Mouse (Mus musculus) limb, embryonic 11.5 days (tissue): ENCODE results near the gene Tsks. TPM values are rescaled to one million over a fixed set of nuclear protein-coding genes. Genes with fewer than 3 reads are reported as not detected.

Experiments used
- ATAC-seq: fragments of 200-750 bp; cut with Nextera tagmentation; 2 replicates; pipeline ENCODE4 v1.8.0; 2017; ENCODE audit warnings: low read depth; ENCODE audit not compliant: insufficient number of reproducible peaks, low FRiP score, low TSS enrichment
- DNase-seq: peaks from one replicate; pipeline ENCODE4 v3.0.0-alpha.2; 2015; ENCODE audit warnings: low spot score
- H3K27ac ChIP-seq: fragments of 300-500 bp; sonication (generic); replicated peaks from 2 replicates; pipeline ENCODE4 v1.5.1; 2014; ENCODE audit warnings: low read depth, mild to moderate bottlenecking, low read length
- H3K27me3 ChIP-seq: fragments of 300-500 bp; sonication (generic); 2 replicates; pipeline ENCODE4 v1.6.1; 2014; ENCODE audit warnings: mild to moderate bottlenecking, low read length, mixed read lengths; ENCODE audit not compliant: control insufficient read depth, insufficient read depth
- H3K36me3 ChIP-seq: fragments of 300-500 bp; sonication (generic); 2 replicates; pipeline ENCODE4 v1.6.1; 2014; ENCODE audit warnings: mild to moderate bottlenecking, low read length, moderate library complexity, mixed read lengths; ENCODE audit not compliant: control insufficient read depth, insufficient read depth
- H3K4me1 ChIP-seq: fragments of 300-500 bp; sonication (generic); 2 replicates; pipeline ENCODE4 v1.6.1; 2014; ENCODE audit warnings: low read length, mixed read lengths; ENCODE audit not compliant: control insufficient read depth, insufficient read depth
- H3K4me2 ChIP-seq: fragments of 300-500 bp; sonication (generic); 2 replicates; pipeline ENCODE4 v1.6.1; 2014; ENCODE audit warnings: low read depth, mild to moderate bottlenecking, moderate library complexity; ENCODE audit not compliant: severe bottlenecking
- H3K4me3 ChIP-seq: fragments of 300-500 bp; sonication (generic); 2 replicates; pipeline ENCODE4 v1.5.1; 2014; ENCODE audit warnings: low read depth, low read length
- H3K9ac ChIP-seq: fragments of 300-500 bp; sonication (generic); 2 replicates; pipeline ENCODE4 v1.6.1; 2014; ENCODE audit warnings: mild to moderate bottlenecking, low read length
- H3K9me3 ChIP-seq: fragments of 300-500 bp; sonication (generic); 2 replicates; pipeline ENCODE4 v1.6.1; 2016; ENCODE audit warnings: low read length; ENCODE audit not compliant: control insufficient read depth
- WGBS: fragments of 180-500 bp; shearing (Covaris S2); extraction: QIAGEN DNeasy Blood & Tissue Kit; methylation state at CpG from one replicate; pipeline ENCODE4 v1.1.7; 2014; 5-methylcytosine and 5-hydroxymethylcytosine counted together
- polyA plus RNA-seq: library from polyadenylated mRNA; unstranded; fragments of >200 nt; fragmentation: Nextera tagmentation; extraction: Ambion mirVana; gene quantifications from 2 replicates; pipeline ENCODE4 v1.2.1, GENCODE M21; 2014

Tsks gene
- polyA plus RNA-seq, 1 experiment from 2014 or later, result 0.13 TPM

DNA sequence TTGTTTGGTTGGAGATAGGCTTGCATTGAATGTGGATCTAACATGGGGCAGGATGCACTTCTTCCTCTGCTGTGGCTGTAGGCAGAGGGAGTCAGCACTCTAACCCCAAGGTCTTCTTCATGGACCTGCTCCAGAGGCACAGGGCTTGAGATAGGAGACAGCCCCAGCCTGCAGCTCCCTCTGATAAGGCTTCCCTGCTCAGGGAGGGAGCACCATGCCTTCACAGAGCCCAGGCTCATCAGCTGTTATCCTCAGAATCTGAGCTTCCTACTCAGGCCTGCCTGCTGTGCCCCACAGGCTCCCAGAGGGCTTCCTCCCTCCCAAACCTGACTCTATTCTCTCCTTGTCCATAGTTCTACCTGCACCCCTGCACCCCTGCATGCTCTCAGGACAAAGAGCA, 20.5 kb upstream of the Tsks start:
- ATAC-seq, result no peak
- H3K9me3 ChIP-seq, result no peaks in the 10 kb centered on the region
- H3K36me3 ChIP-seq, result peaks cover 2% of the 10 kb centered on the region; the same call in 1 of the 2 replicates

DNA sequence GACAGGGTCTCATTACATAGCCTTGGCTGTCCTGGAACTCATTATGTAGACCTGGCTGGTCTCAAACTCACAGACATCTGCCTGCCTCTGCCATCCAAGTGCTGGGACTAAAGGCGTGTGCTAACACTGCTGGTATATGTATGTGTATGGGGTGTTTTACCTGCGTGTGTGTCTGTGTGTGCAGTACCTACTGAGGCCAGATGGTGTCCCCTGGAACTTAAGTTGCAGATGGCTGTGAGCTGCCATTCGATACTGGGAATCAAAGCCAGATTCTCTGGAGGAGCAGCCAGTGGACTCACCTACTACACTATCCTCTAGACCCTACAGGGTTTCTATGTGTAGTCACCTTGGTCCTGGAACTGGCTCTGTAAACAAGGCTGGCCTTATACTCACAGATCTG, 17.5 kb upstream of the Tsks start:
- peaks cover 2% of the 10 kb centered on the region; the same call in 1 of the 2 replicates for H3K36me3 ChIP-seq
- no peaks in the 10 kb centered on the region for H3K27me3 ChIP-seq
- WGBS, result 77% methylated on average over 3 of the region's 3 CpGs

More for the DNA sequence above, 20.5 kb upstream of the Tsks start:
- DNase-seq, result no peak
- no peaks in the 10 kb centered on the region for H3K27me3 ChIP-seq
- no peak overlapping the region for H3K4me2 ChIP-seq
- H3K9ac ChIP-seq, result no peak overlapping the region
- H3K27ac ChIP-seq, result no peak overlapping the region
- no peaks in the 10 kb centered on the region for H3K4me1 ChIP-seq
- no peak overlapping the region for H3K4me3 ChIP-seq

DNA sequence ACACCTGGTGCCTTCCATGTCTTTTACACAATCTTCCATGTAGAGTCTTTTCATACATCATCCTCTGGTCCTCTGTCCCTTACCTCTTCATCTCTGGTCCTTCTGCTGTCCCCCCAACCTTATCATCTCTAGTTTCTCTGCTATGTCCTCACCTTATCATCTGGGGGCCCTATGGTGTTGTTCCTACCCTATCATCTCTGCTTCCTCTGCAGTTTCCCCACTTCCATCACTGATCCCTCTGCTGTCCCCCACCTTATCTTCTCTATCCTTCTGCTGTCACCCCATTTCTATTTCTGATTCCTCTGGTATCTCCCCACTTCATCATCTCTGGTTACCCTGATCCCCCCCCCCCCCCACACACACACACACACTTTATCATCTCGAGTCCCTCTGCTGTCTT, 14.4 kb upstream of the Tsks start:
- Histone ChIP-seq H3K4me3 (peak overlapping the region; percentile 97), H3K9ac (peak overlapping the region; percentile 88), H3K27ac (no peak overlapping the region; the same call in 1 of the 2 replicates), H3K27me3 (no peaks in the 10 kb centered on the region), H3K4me1 (peaks cover 11% of the 10 kb centered on the region; the same call in 1 of the 2 replicates), H3K4me2 (peak overlapping the region; percentile 57), H3K9me3 (no peaks in the 10 kb centered on the region), H3K36me3 (peaks cover 2% of the 10 kb centered on the region; the same call in 1 of the 2 replicates)
- ATAC-seq (no peak), DNase-seq (no peak)
- 8% methylated on average over 1 of the region's 1 CpGs for WGBS

More for the DNA sequence above, 17.5 kb upstream of the Tsks start:
- ATAC-seq (no peak), DNase-seq (peak; percentile 42)
- Histone ChIP-seq H3K4me3 (no peak overlapping the region), H3K27ac (no peak overlapping the region), H3K4me2 (no peak overlapping the region), H3K9ac (no peak overlapping the region), H3K4me1 (peaks cover 10% of the 10 kb centered on the region; the same call in 1 of the 2 replicates), H3K9me3 (no peaks in the 10 kb centered on the region)

DNA sequence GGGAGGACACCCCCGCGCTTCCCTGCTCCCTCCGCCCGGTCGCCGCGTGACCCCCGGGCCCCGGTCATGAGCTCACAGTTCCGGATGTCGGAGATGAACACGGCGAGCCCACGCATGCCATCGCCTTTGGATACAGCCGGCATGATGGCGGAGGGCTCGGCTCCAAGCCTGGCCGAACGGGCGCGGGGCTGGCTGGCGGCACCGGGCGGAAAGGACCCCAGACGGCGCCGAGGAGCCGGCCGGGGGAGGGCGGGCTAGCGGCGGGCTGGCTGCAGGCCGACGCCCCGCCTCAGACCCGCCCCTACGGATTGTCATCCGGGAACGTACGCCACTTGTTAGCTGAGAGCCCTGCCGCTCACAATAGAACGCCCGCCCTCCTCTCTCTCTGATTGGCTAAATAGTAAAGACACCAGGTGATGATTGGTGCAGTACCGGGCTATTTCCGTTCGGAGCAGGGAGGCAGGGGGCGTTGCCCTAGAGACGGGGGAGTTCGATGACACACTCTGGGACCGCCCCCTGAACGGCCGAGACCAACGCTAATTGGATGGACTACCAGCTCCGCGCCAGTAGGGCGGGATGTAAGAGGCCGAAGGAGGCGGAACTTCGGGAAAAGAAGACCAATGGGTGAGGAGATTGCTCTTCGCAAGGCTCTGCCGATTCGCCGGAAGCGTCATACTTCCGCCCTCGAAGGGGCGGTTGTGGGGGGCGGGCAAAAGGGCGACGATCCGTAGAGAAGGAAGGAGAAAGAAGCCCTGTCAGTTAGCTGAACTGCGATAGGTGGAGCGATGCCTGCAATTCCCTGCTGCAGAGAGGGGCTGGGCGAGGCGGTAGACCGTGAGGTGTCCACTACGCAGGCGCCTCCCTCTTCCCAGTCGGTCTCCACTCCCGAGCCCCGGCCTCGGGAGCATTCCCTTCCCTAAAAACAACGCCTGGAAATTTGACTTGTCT, 13.5 kb upstream of the Tsks start, which contains the start of gene Ap2a1:
Gene Ap2a1 (minus strand): TSS at position 293 of the 948 bp plus-strand sequence.
- peaks cover 2% of the 10 kb centered on the region; the same call in 1 of the 2 replicates for H3K36me3 ChIP-seq
- WGBS, result under 1% methylated on average over 84 of the region's 84 CpGs

DNA sequence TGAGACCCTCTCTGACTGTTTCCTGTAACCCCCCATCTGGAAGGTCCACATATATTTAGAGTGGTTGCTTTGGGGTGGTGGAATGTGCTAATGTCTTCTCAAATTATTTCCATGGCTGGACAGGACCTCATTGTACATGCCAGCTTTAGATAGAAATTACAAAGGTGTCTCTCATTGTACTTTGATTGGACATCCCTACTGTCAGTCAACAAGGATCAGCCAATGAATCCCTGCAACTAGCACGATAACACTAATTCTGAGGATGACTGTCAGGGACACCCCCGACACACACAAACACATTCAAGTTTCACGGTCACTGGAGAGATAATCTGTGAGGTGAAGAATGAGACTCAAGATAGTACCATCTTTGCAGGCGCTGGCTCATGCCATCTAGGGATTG, 4.3 kb upstream of the Tsks start:
- Histone ChIP-seq H3K4me1 (no peaks in the 10 kb centered on the region), H3K36me3 (no peaks in the 10 kb centered on the region), H3K4me2 (no peak overlapping the region), H3K9ac (no peak overlapping the region), H3K9me3 (no peaks in the 10 kb centered on the region), H3K27me3 (no peaks in the 10 kb centered on the region), H3K4me3 (no peak overlapping the region), H3K27ac (no peak overlapping the region)
- ATAC-seq (no peak), DNase-seq (no peak)
- WGBS, result 94% methylated on average over 4 of the region's 4 CpGs

More for the DNA sequence above, 13.5 kb upstream of the Tsks start, which contains the start of gene Ap2a1:
- Histone ChIP-seq H3K27ac (peak within 1 kb of the TSS; percentile 45), H3K4me3 (peak within 1 kb of the TSS; percentile 97), H3K9me3 (no peaks in the 10 kb centered on the region), H3K4me1 (peaks cover 11% of the 10 kb centered on the region; the same call in 1 of the 2 replicates), H3K27me3 (no peaks in the 10 kb centered on the region), H3K9ac (peak within 1 kb of the TSS; percentile 88), H3K4me2 (peak within 1 kb of the TSS; percentile 63)
- DNase-seq, result peak; percentile 99
- peak; percentile 100 for ATAC-seq

DNA sequence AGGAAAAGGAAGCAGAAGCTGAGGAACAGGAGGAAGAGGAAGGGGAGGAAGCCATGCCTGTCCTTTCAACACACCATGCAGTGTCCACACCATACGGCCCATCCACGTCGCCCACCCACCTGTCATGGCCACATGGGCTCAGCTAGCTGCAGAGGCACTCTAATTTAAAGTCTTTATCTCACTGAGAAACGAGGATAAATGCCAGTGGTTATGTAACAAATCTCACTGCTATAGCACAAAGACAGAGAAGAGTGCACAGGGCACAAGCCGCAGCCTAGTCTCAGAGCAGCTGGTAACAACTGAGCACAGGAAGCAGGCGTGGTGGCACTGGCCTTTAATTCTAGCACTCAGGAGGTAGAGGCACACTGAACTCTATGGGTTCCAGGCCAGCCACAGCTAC, 6.9 kb downstream of the Tsks start:
- Histone ChIP-seq H3K4me2 (no peak overlapping the region), H3K9me3 (no peaks in the 10 kb centered on the region), H3K9ac (no peak overlapping the region), H3K27me3 (peaks cover 20% of the 10 kb centered on the region), H3K4me1 (peaks cover 7% of the 10 kb centered on the region; the same call in 1 of the 2 replicates), H3K27ac (no peak overlapping the region), H3K36me3 (no peaks in the 10 kb centered on the region), H3K4me3 (no peak overlapping the region)
- DNase-seq (no peak), ATAC-seq (no peak)
- WGBS, result 79% methylated on average over 6 of the region's 6 CpGs

DNA sequence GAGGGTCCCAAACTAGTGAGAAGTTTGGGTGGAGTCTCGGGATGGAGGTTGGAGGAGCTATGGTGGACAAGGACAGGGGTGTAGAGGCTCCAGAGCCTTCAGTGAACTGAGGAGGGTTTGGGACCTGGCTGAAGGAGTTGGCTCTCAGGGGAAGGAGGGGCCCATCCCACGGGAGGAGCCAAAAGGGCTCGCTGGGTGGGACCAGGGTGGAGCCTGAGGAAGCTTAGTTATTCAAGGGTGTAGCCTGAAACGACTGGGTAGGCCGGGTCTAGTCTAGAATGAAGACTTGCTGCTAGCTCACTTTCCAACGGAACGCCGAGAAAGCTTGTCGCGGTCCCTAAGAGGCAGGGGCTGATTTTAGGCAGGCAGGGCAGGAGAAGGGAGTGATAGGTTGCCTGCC, 9.0 kb downstream of the Tsks start:
- ATAC-seq (0 out of 2 replicates have a peak, but pooled peaks have one; percentile 45), DNase-seq (peak; percentile 73)
- no peaks in the 10 kb centered on the region for H3K9me3 ChIP-seq
- peaks cover 7% of the 10 kb centered on the region; the same call in 1 of the 2 replicates for H3K4me1 ChIP-seq
- H3K4me2 ChIP-seq, result peak overlapping the region; percentile 84
- under 1% methylated on average over 10 of the region's 10 CpGs for WGBS
- no peaks in the 10 kb centered on the region for H3K36me3 ChIP-seq
- peaks cover 20% of the 10 kb centered on the region for H3K27me3 ChIP-seq
- peak overlapping the region; percentile 58 for H3K9ac ChIP-seq
- no peak overlapping the region for H3K27ac ChIP-seq
- H3K4me3 ChIP-seq, result peak overlapping the region; percentile 41

DNA sequence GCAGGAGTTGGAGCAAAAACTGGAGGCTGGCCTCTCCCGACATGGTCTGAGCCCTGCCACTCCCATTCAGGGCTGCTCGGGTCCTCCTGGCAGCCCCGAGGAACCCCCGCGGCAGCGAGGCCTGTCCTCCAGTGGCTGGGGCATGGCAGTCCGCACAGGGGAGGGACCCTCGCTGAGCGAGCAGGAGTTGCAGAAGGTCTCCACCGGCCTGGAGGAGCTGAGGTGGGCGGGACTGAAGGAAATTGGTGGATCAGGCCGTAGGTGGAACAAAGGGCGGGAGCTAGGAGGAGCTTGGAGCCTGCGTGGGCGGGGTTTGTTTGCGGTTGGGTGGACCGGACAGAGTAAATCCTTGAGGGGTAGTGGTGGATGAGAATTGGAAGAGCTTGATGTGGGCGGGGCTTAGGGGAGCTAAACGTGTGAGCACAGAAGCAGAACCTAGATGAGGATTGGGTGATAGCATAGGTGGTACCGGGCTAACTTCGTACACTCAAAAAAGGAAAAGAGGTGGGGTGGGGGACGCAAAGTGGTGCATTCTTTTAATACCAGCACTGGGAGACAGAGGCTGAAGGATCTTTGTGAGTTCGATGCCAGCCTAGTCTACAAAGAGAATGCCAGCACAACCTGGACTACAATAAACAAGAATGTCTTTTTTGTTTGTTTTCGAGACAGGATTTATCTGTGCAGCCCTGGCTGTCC, 9.8 kb downstream of the Tsks start:
- no peaks in the 10 kb centered on the region for H3K36me3 ChIP-seq
- WGBS, result 7% methylated on average over 24 of the region's 24 CpGs
- peak; percentile 86 for ATAC-seq

More for the DNA sequence above, 9.8 kb downstream of the Tsks start:
- Histone ChIP-seq H3K9me3 (no peaks in the 10 kb centered on the region), H3K27ac (no peak overlapping the region), H3K4me2 (peak overlapping the region; percentile 84), H3K9ac (peak overlapping the region; percentile 58), H3K4me1 (peaks cover 7% of the 10 kb centered on the region; the same call in 1 of the 2 replicates), H3K4me3 (peak overlapping the region; percentile 41), H3K27me3 (peaks cover 20% of the 10 kb centered on the region)
- DNase-seq, result peak; percentile 93
